Mouse (Mus musculus): ENCODE data around the gene Ubac2. TPM values are rescaled to one million over a fixed set of nuclear protein-coding genes. Genes with fewer than 3 reads are reported as not detected.

The Ubac2 gene
- polyA plus RNA-seq, 1 experiment from 2014 or later: 66.7 TPM

- ATAC-seq (replicated peaks; ENCODE audit: low FRiP score): no peak
- Histone ChIP-seq H3K9me3 (replicated peaks) (no peaks in the 10 kb centered on the region), H3K9ac (no peak overlapping the region), H3K27me3 (no peaks in the 10 kb centered on the region), H3K4me2 (no peak overlapping the region), H3K4me1 (peaks cover 26% of the 10 kb centered on the region), H3K36me3 (peaks cover 12% of the 10 kb centered on the region), H3K4me3 (replicated peaks) (no peak overlapping the region), H3K27ac (no peak overlapping the region)
- 92% methylated on average over 10 of the region's 10 CpGs for WGBS
Measured at GRCm38 (mm10) chr14:121957176-121957871, 78.9 kb downstream of the Ubac2 start.

- H3K27me3 ChIP-seq: no peaks in the 10 kb centered on the region
- WGBS: 84% methylated on average over 3 of the region's 3 CpGs
- ATAC-seq (replicated peaks; ENCODE audit: low FRiP score): no peak
- H3K9ac ChIP-seq: no peak overlapping the region
- H3K4me2 ChIP-seq: no peak overlapping the region
- H3K9me3 ChIP-seq (replicated peaks): no peaks in the 10 kb centered on the region
- peaks cover 33% of the 10 kb centered on the region for H3K4me1 ChIP-seq
- H3K36me3 ChIP-seq: peaks cover 12% of the 10 kb centered on the region
- H3K4me3 ChIP-seq (replicated peaks): no peak overlapping the region
- no peak overlapping the region for H3K27ac ChIP-seq
Measured at GRCm38 (mm10) chr14:121958041-121958750, 79.8 kb downstream of the Ubac2 start.

GRCm38 (mm10) chr14:121958751-121959537 is 80.5 kb downstream of the Ubac2 start:
- Histone ChIP-seq H3K27ac (no peak overlapping the region), H3K36me3 (peaks cover 10% of the 10 kb centered on the region), H3K4me1 (peaks cover 40% of the 10 kb centered on the region), H3K4me3 (replicated peaks) (no peak overlapping the region), H3K9ac (no peak overlapping the region), H3K27me3 (no peaks in the 10 kb centered on the region), H3K9me3 (replicated peaks) (no peaks in the 10 kb centered on the region), H3K4me2 (no peak overlapping the region)
- WGBS: 24% methylated on average over 10 of the region's 10 CpGs
- no peak for ATAC-seq (replicated peaks; ENCODE audit: low FRiP score)

GRCm38 (mm10) chr14:121959538-121959980 is 81.1 kb downstream of the Ubac2 start:
- no peaks in the 10 kb centered on the region for H3K9me3 ChIP-seq (replicated peaks)
- WGBS: 88% methylated on average over 3 of the region's 3 CpGs
- no peak overlapping the region for H3K4me3 ChIP-seq (replicated peaks)
- H3K27ac ChIP-seq: no peak overlapping the region
- no peak overlapping the region for H3K9ac ChIP-seq
- no peak for ATAC-seq (replicated peaks; ENCODE audit: low FRiP score)
- H3K4me1 ChIP-seq: peaks cover 42% of the 10 kb centered on the region
- H3K27me3 ChIP-seq: no peaks in the 10 kb centered on the region
- no peak overlapping the region for H3K4me2 ChIP-seq
- peaks cover 4% of the 10 kb centered on the region for H3K36me3 ChIP-seq

GRCm38 (mm10) chr14:121960031-121960430 is 81.6 kb downstream of the Ubac2 start:
- Histone ChIP-seq H3K9me3 (replicated peaks) (no peaks in the 10 kb centered on the region), H3K36me3 (no peaks in the 10 kb centered on the region), H3K27ac (no peak overlapping the region), H3K9ac (no peak overlapping the region), H3K4me1 (peaks cover 40% of the 10 kb centered on the region), H3K27me3 (no peaks in the 10 kb centered on the region), H3K4me3 (replicated peaks) (no peak overlapping the region), H3K4me2 (no peak overlapping the region)
- WGBS: 84% methylated on average over 4 of the region's 4 CpGs
- ATAC-seq (replicated peaks; ENCODE audit: low FRiP score): no peak

- ATAC-seq (replicated peaks; ENCODE audit: low FRiP score): no peak
- H3K4me1 ChIP-seq: peaks cover 39% of the 10 kb centered on the region
- no peaks in the 10 kb centered on the region for H3K9me3 ChIP-seq (replicated peaks)
- no peak overlapping the region for H3K4me2 ChIP-seq
- 78% methylated on average over 2 of the region's 2 CpGs for whole genome bisulfite sequencing
- H3K36me3 ChIP-seq: no peaks in the 10 kb centered on the region
- H3K27ac ChIP-seq: no peak overlapping the region
- H3K4me3 ChIP-seq (replicated peaks): no peak overlapping the region
- H3K9ac ChIP-seq: no peak overlapping the region
- no peaks in the 10 kb centered on the region for H3K27me3 ChIP-seq
Measured at GRCm38 (mm10) chr14:121960531-121960930, 82.1 kb downstream of the Ubac2 start.

GRCm38 (mm10) chr14:121960997-121961396 is 82.6 kb downstream of the Ubac2 start:
- Histone ChIP-seq H3K4me3 (replicated peaks) (no peak overlapping the region), H3K36me3 (no peaks in the 10 kb centered on the region), H3K4me1 (peaks cover 39% of the 10 kb centered on the region), H3K9me3 (replicated peaks) (no peaks in the 10 kb centered on the region), H3K4me2 (no peak overlapping the region), H3K27me3 (no peaks in the 10 kb centered on the region), H3K27ac (0 out of 2 replicates have a peak overlapping the region, but pooled peaks have one; percentile 61), H3K9ac (no peak overlapping the region)
- whole genome bisulfite sequencing: 33% methylated on average over 6 of the region's 6 CpGs
- ATAC-seq (replicated peaks; ENCODE audit: low FRiP score): no peak

GRCm38 (mm10) chr14:121961496-121962127 is 83.2 kb downstream of the Ubac2 start:
- peaks cover 39% of the 10 kb centered on the region for H3K4me1 ChIP-seq
- WGBS: 61% methylated on average over 12 of the region's 12 CpGs
- H3K4me2 ChIP-seq: no peak overlapping the region; the same call in 1 of the 2 replicates
- H3K4me3 ChIP-seq (replicated peaks): no peak overlapping the region
- H3K9ac ChIP-seq: no peak overlapping the region
- no peaks in the 10 kb centered on the region for H3K36me3 ChIP-seq
- ATAC-seq (replicated peaks; ENCODE audit: low FRiP score): peak; percentile 58; the same call in 1 of the 2 replicates
- H3K9me3 ChIP-seq (replicated peaks): no peaks in the 10 kb centered on the region
- no peaks in the 10 kb centered on the region for H3K27me3 ChIP-seq
- H3K27ac ChIP-seq: peak overlapping the region; percentile 61

GRCm38 (mm10) chr14:121962128-121962890 is 83.9 kb downstream of the Ubac2 start:
- Histone ChIP-seq H3K36me3 (no peaks in the 10 kb centered on the region), H3K9ac (no peak overlapping the region), H3K27me3 (no peaks in the 10 kb centered on the region), H3K4me3 (replicated peaks) (no peak overlapping the region), H3K4me1 (peaks cover 39% of the 10 kb centered on the region), H3K4me2 (no peak overlapping the region; the same call in 1 of the 2 replicates), H3K27ac (peak overlapping the region; percentile 61), H3K9me3 (replicated peaks) (no peaks in the 10 kb centered on the region)
- ATAC-seq (replicated peaks; ENCODE audit: low FRiP score): no peak; the same call in 1 of the 2 replicates
- 42% methylated on average over 14 of the region's 14 CpGs for WGBS

- ATAC-seq (replicated peaks; ENCODE audit: low FRiP score): 0 out of 2 replicates have a peak, but pooled peaks have one; percentile 28
- Histone ChIP-seq H3K36me3 (no peaks in the 10 kb centered on the region), H3K4me2 (peak overlapping the region; percentile 9), H3K27me3 (no peaks in the 10 kb centered on the region), H3K4me1 (peaks cover 39% of the 10 kb centered on the region), H3K4me3 (replicated peaks) (peak overlapping the region; percentile 23), H3K9ac (no peak overlapping the region), H3K27ac (peak overlapping the region; percentile 61; the same call in 1 of the 2 replicates), H3K9me3 (replicated peaks) (no peaks in the 10 kb centered on the region)
- WGBS: 51% methylated on average over 9 of the region's 9 CpGs
Measured at GRCm38 (mm10) chr14:121963251-121963941, 85.0 kb downstream of the Ubac2 start.

All from kidney, embryonic 15.5 days (tissue).